Mouse (Mus musculus) ES-Bruce4 (cell line): ENCODE data around the gene Ptbp3.

Experiments used
- CTCF ChIP-seq: IDR thresholded peaks from one replicate; pipeline ENCODE4 v1.8.1; 2011; ENCODE audit warnings: low read depth, low read length
- POLR2A ChIP-seq: IDR thresholded peaks from one replicate; pipeline ENCODE4 v1.8.1; 2011; ENCODE audit warnings: low read length; ENCODE audit not compliant: insufficient read depth

DNA sequence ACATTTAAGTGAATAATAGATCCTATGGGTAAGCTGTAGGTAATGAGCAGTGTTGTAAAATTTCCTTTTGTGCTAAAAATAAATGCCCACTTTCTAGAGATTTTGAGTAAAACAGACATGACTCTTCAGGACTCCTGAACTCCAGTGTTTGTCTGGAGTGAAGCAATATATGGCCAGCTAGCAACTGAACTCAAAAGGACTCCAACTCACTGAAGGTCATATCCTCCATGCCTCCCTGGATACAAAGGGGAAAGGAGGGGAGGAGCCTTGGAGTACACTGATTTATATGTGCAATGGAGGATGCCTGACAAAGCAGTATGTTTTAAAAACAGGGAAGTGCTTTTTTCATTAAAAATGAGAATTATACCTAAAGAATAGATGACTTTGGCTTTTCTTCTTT, 77.9 kb downstream of the Ptbp3 start:
- TF ChIP-seq CTCF (no peak), POLR2A (no peak)
